Mouse (Mus musculus): ENCODE data around the gene Gm7792.
"Not testable (repeated sequence)": the region's sequence is repeated elsewhere in the genome, so short reads cannot be mapped to it uniquely, and the experiment has no call there.

Gm7792 gene

DNA sequence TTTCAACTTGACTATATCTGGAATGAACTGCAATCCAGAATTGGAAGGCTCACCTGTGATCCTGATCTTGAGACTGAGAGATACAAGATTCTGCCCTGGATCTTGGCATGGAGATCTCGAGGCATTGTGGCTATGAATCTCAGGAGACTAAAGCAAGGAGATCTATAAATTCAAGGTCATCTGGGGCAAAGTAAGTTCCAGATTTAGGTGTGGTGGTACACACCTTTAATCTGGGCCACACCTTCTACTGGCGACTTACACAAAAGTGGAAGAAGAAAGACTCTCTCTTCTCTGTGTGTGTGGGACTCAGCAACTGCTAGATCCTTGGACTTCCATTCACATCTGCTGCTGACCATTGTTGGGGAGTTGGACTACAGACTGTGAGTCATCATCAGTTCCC lies at the start of gene Gm7792:
TSS of gene Gm7792 (plus strand) at position 301 of the 400 bp plus-strand sequence.
- DNase-seq (ENCODE audit: low read depth, low spot score): not testable (repeated sequence)

Measured in retina, postnatal 7 days (tissue).